Comparison of ENCODE assay signal across 27 mouse cellular contexts in the genomic region with DNA sequence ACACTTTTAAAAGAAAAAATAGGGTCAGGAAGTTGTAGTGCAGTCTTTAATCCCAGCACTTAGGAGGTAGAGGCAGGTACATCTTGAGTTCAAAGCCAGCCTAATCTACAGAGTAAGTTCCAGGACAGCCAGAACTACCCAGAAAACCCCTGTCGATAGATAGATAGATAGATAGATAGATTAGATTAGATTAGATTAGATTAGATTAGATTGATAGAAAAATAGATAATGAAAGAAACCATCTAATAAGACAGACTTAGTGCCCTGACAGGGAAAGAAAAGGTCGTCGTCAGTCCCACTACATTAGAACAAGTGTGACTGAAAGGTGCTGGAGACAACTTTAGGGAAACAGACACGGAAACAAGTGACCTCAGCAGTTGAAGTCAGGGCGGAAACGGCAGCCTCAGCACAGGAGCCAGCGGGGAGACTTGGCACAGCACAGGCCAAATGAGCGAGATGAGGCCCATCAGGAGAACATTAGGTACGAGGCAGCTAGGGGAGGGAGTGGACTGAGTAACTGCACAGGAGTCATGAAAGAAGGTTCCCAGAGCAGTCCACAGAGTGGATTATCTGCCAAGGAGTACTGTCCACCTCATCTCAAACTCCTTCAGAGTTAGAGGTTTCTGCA.
"Had no signal": no experiment of that assay in that cellular context is flagged by ENCODE, and none has a peak within 500 bp of the region (broad histone marks: within the 10 kb centered on the region; RNA-seq: fewer than 3 reads in every experiment).

No protein-coding gene starts in this region.

- H3K9me3 ChIP-seq: embryonic facial prominence, embryonic 10.5 days; embryonic facial prominence, embryonic 12.5 days; embryonic facial prominence, embryonic 13.5 days; embryonic facial prominence, embryonic 15.5 days; forebrain, embryonic 10.5 days; forebrain, embryonic 12.5 days; forebrain, embryonic 13.5 days; forebrain, embryonic 15.5 days had no signal

- H3K27me3 ChIP-seq: embryonic facial prominence, embryonic 12.5 days; embryonic facial prominence, embryonic 13.5 days; embryonic facial prominence, embryonic 15.5 days; forebrain, embryonic 12.5 days; forebrain, embryonic 13.5 days; forebrain, embryonic 15.5 days had no signal

- H3K9ac ChIP-seq: embryonic facial prominence, embryonic 12.5 days; embryonic facial prominence, embryonic 13.5 days; embryonic facial prominence, embryonic 15.5 days; forebrain, embryonic 12.5 days; forebrain, embryonic 13.5 days; forebrain, embryonic 15.5 days; forebrain, postnatal 0 days had no signal

- DNase-seq: cerebellum, adult 2 months; cerebellum, adult 8-10 months; cerebellum, adult 9-10 months; cerebellum, adult 9-11 months; cerebellum, postnatal 10 days; cerebellum, postnatal 14 days; cerebellum, postnatal 25 days; cerebellum, postnatal 36 days; embryo, embryonic 11 days; forebrain, postnatal 0 days; gastrocnemius, adult 2 months; gastrocnemius, postnatal 10 days; gastrocnemius, postnatal 14 days; gastrocnemius, postnatal 25 days; gastrocnemius, postnatal 36 days; heart, adult 2 months had no signal

- ATAC-seq: forebrain, embryonic 13.5 days; forebrain, embryonic 14.5 days; forebrain, embryonic 15.5 days; forebrain, embryonic 16.5 days; forebrain, postnatal 0 days had no signal

- H3K4me2 ChIP-seq: embryonic facial prominence, embryonic 12.5 days; embryonic facial prominence, embryonic 13.5 days; embryonic facial prominence, embryonic 15.5 days; forebrain, embryonic 12.5 days; forebrain, embryonic 13.5 days; forebrain, embryonic 15.5 days had no signal

- H3K27ac ChIP-seq: embryonic facial prominence, embryonic 10.5 days; embryonic facial prominence, embryonic 12.5 days; embryonic facial prominence, embryonic 13.5 days; embryonic facial prominence, embryonic 15.5 days; forebrain, embryonic 10.5 days; forebrain, embryonic 12.5 days; forebrain, embryonic 13.5 days; forebrain, embryonic 15.5 days; gastrocnemius, adult 2 months; heart, adult 2 months had no signal

- H3K4me3 ChIP-seq: embryonic facial prominence, embryonic 10.5 days; embryonic facial prominence, embryonic 12.5 days; embryonic facial prominence, embryonic 13.5 days; embryonic facial prominence, embryonic 15.5 days; erythroblast, embryonic 14.5 days; forebrain, embryonic 10.5 days; forebrain, embryonic 12.5 days; forebrain, embryonic 13.5 days; forebrain, embryonic 15.5 days; gastrocnemius, adult 2 months; heart, adult 2 months had no signal
